Mouse (Mus musculus) spleen, postnatal 10 days (tissue): Measurements from ENCODE around the gene Prdm16.

Experiments
- DNase-seq, 2 experiments: peaks; one replicate each; pipeline ENCODE4 v3.0.0; 2021 to 2022; ENCODE audit warnings: low spot score in 2 of 2

Gene Prdm16

DNA sequence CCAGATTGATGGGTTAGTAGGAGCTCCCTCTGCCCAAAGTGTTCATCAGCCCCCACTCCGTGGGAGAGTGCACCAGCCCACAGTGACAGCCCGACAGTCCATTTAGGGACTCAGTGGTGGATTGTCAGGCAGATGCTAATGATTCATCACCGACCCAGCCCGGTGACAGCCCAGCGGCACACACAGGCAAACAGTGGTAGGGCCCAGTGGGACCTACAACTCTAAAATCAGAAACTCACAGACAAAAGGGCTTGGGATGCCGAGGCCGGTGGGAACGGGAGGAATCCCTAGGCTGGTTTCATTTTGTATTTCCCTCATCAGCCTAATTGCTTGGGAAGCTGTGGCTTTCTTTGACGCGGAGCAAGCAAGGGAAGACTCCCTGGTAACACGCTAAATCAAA, 80.3 kb downstream of the Prdm16 start:
- no peak for DNase-seq

DNA sequence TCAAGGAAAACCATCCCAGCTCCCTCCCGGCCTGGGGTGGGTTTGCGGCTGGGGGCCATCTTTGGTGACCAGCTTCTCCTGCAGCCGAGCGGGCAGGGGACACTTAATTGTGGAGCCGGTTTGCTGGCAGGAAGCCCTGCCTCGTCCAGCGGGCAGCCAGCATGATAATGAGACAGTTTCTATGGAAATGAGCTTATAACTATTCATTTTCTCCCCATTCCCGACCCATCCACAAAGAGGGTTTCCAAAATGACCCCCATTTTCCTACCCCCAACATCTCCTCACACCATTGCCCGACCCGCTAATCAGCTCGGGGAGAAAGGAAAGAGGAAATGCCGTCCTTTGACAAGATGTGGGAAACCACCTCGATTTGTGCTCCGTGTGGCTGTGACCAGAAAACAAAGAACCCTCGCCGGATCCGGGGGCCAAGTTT, 86.7 kb downstream of the Prdm16 start:
- DNase-seq: no peak

DNA sequence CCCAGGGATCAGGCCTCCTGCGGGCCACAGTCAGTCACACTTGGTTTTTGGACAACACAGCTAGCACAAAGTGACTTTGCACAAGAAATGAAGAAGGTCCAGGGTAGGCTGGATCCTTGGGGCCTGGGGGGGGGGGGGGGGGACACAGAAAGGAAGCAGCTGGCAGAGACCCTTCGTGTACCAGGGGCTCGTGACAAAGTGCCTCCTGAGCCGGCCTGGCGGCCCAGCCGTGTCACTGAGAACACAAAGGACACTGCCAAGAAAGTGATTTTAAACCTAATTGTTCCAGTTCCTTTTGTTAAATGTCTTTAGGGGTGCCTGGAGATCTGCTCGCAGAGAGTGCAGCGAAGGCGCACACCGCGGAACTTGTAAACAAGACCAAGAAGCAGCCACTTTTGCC, 87.2 kb downstream of the Prdm16 start:
- DNase-seq: no peak

DNA sequence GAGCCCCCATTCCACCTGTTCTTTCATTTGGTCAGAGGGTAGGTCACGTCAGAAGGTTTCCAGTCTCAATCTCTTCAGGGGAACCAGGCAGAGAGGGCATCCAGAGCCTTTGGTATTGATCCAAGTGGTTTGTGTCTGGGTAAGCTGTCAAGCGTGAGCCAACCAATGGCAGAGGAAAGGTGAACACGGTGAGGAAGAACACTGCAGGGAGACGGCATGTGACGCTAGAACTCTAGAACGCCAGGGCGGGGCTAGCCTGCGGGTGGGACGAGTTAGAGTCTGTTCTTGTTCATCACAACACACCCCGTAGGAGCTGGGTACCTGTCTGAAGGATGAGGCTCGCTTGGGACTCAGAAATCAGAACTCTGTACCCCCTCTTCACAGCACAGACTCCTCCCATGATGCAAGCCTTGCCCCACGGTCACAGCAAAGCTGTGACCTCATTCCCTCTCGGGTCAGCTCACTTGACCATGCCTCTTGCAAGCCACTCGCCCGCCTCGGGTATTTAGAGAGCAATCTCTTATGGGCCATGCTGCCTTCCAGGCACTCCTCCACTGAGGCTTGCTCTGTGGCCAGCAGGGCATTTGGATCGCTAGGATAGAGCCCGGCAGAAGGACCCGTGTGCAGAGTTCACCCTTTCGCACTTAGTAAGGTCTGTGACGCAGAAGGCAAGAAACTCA, 89.4 kb downstream of the Prdm16 start:
- no peak for DNase-seq

- DNase-seq: no peak
Observed at GRCm38 (mm10) chr4:154545296-154545695, 91.4 kb downstream of the Prdm16 start.

- DNase-seq: no peak
Observed at GRCm38 (mm10) chr4:154543921-154544320, 92.8 kb downstream of the Prdm16 start.

- DNase-seq: peak; percentile 14 to 24
Observed at GRCm38 (mm10) chr4:154543128-154543527, 93.5 kb downstream of the Prdm16 start.

DNA sequence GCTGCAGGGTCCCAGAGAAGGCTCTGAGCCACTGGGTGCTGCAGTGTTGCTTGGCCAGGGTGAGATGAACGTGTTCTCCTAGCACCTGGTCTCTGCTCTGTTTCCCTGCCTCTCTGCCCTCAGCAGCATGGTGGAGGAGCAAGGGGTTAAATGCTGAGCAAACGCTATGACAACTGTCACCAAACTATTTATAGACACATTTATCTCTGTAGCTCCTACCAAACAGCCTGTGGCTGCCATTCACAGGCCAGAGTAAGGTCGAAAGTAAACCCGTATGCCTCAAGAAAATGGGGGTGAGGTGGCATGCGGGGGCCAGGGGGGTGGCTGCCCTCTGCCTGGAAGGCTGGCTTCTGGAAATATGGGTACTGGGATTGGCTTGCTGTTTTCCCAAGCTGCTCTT, 94.1 kb downstream of the Prdm16 start:
- DNase-seq: peak in 1 of 2 experiments; percentile 40

DNA sequence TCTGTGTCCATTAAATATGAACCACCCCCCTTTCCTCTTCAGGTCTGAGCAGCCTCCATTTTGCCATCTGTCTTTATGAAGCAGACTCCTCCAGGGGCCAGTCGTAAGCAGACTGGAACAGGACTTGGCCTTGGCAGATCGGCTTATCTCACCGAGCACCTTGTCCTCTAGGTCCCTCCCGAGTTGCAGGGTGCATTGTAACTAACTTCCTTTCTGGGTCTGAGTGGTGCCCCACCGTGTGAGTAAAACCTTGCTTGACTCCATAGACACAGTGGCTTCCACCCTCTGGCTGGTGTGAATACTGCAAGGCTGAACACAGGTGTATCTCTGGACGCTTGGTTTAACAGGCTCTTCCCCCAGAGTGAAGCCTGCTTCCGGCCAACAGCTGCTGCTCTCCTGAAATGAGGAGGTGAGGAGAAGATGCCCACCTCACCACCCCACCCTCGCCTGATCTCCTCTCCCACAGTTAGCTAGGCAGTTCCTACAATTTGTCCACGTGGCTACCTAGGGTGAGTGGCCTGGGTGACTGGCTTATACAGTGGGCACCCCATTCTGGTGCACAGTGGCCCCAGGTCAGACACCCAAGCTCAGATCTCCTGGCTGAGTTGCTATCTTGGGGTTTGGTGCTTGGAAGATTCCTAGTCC, 94.9 kb downstream of the Prdm16 start:
- DNase-seq: peak; percentile 50 to 70

- peak in 1 of 2 experiments; percentile 10 for DNase-seq
Observed at GRCm38 (mm10) chr4:154540671-154541070, 96.0 kb downstream of the Prdm16 start.

- no peak for DNase-seq
Observed at GRCm38 (mm10) chr4:154539703-154540102, 97.0 kb downstream of the Prdm16 start.

DNA sequence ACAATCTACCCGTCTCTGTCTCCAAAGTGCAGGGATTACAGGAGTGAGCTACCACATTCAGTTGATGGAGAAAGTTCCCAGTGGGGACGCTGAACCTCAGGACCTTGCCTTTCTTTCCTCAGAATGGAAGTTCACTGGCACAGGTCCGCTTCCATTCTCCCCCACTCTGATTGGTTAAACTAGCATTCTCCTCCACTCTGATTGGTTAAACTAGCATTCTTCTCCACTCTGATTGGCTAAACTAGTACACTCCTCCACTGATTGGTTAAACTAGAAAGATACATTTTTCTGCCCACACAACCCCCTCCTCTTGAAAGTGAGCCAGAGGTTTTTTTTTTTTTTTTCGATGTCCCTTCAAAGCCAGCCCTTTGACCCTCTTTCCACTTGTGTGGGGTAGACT, 97.9 kb downstream of the Prdm16 start:
- DNase-seq: no peak

- DNase-seq: no peak
Observed at GRCm38 (mm10) chr4:154536110-154536509, 100.6 kb downstream of the Prdm16 start.

GRCm38 (mm10) chr4:154531368-154531767, 105.3 kb downstream of the Prdm16 start:
- DNase-seq: no peak

GRCm38 (mm10) chr4:154530336-154530735, 106.3 kb downstream of the Prdm16 start:
- DNase-seq: no peak

DNA sequence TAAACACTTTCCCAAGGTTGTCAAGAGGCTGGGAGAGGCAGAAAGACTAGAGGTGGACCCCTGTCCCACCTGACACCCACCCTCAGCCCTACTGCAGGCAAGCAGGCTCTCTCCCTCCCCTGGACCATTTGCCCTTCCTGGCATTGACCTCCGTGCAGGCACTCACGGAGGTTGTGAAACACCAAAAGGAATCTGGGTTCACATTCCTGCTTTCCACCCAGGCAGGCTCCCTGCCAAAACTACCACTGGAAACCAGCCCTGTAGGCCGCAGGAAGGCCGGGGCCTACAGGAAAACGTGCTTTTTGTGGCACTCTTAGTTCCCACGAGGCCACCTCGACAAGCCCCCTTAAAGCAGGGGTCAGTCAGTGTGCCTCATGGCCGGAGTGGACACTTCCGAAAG, 109.2 kb downstream of the Prdm16 start:
- DNase-seq: no peak

- no peak for DNase-seq
Observed at GRCm38 (mm10) chr4:154526351-154526786, 110.3 kb downstream of the Prdm16 start.

DNA sequence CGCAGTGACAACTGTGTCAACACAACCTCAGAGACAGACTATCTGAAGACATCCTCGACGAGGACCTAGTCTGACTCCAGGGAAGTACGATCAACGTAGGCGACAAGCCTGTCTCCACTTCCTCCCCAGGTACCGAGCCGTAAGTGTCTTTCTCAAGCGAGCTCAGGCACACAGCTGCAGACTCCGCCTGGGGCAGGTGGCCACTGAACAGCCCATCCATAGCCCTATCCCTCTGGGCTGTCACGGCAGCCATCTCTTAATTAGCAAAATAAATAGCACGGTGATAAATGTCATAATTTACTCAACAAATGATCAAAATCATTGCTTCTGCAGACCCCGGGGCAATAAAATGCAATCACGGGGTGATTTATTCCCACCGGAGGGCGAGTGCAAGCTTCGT, 112.8 kb downstream of the Prdm16 start:
- DNase-seq: no peak

DNA sequence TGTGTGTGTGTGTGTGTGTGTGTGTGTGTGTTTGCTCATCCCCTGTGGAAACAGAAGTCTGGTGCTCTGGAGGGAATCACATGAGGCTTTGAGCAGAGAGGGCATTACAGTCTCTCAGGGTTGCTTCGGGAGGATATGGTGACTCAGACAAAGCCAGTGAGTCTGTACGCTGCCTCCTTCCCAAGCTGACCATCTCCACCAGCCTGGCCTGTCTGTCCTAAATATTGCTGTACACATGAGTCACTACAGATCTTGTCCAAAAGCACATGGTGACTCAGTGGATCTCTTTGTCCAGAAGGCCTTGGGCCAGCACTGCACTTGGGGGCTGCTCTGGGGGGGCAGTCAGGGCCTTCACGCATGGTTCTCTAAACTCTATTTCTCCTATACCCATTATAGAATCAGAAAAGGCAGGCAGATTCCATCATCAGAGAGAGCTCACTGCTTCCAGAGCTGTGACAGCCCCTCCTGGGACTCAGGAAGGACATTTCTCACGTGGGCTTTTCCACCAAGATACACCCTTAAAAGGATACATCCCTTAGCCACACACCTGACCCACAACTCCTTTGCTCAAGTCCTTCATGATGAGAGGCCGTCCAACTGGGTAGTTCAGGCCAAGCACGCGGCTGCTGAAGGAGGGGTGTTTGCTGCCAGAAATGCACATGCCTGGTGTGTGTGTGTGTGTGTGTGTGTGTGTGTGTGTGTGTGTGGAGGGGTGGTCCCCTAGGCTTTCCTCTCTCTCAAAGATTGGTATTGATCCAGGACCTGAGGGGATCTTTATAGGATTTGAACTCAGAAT, 114.6 kb downstream of the Prdm16 start:
- DNase-seq: no peak

GRCm38 (mm10) chr4:154519470-154520037, 117.1 kb downstream of the Prdm16 start:
- DNase-seq: no peak

DNA sequence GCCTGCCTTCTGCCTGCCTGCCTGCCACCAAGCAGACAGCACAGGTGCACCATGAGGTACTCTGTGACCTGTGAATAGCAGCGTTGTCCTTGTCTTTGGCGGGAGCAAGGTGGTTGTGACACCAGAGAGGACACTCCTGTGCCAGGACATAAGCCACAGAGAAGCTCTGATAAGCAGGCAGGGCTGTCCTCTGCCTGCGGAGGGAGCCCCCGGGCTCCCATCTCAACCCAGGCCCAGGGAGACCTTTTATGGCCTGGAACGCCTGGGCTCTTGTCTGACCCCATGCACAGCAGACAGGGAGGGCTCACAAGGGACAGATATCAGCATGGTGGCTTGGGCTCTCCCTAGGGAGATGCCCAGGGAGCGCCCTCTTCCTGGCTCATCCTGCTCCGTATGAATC, 118.7 kb downstream of the Prdm16 start:
- no peak for DNase-seq

- no peak for DNase-seq
Observed at GRCm38 (mm10) chr4:154516470-154516869, 120.2 kb downstream of the Prdm16 start.
